Mouse (Mus musculus) v-Abl transformed pro-B cells (cell line): ENCODE results near the gene Pigk.

Experiments used
- in situ Hi-C, 2 experiments: fragments of 400-800 bp; cut with MboI; formaldehyde crosslinking; loops; one replicate each; pipeline ENCODE4 v1.15.1; 2025; ENCODE audit not compliant: unreplicated experiment in 2 of 2

Gene Pigk

GRCm38 (mm10) chr3:152925364-152925763 is 211.5 kb downstream of the Pigk start:
- in situ Hi-C loops = no loop called here

GRCm38 (mm10) chr3:152926166-152926565 is 212.3 kb downstream of the Pigk start:
- in situ Hi-C loops = no loop called here

GRCm38 (mm10) chr3:152928287-152928975 is 214.5 kb downstream of the Pigk start:
- in situ Hi-C loops = no loop called here

- in situ Hi-C loops = no loop called here
Measured at GRCm38 (mm10) chr3:152929256-152929787, 215.4 kb downstream of the Pigk start.

GRCm38 (mm10) chr3:152929788-152930281 is 215.9 kb downstream of the Pigk start:
- in situ Hi-C loops = no loop called here

GRCm38 (mm10) chr3:152931354-152931753 is 217.5 kb downstream of the Pigk start:
- in situ Hi-C loops = no loop called here

- in situ Hi-C loops = no loop called here
Measured at GRCm38 (mm10) chr3:152932096-152932495, 218.2 kb downstream of the Pigk start.

GRCm38 (mm10) chr3:152932544-152932943 is 218.6 kb downstream of the Pigk start:
- in situ Hi-C loops = no loop called here

GRCm38 (mm10) chr3:152933737-152934136 is 219.8 kb downstream of the Pigk start:
- in situ Hi-C loops = no loop called here

- in situ Hi-C loops = no loop called here
Measured at GRCm38 (mm10) chr3:152936313-152936712, 222.4 kb downstream of the Pigk start.

- in situ Hi-C loops = no loop called here
Measured at GRCm38 (mm10) chr3:152941671-152942070, 227.8 kb downstream of the Pigk start.

- in situ Hi-C loops = no loop called here
Measured at GRCm38 (mm10) chr3:152942985-152943384, 229.1 kb downstream of the Pigk start.

GRCm38 (mm10) chr3:152944766-152945165 is 230.9 kb downstream of the Pigk start:
- in situ Hi-C loops = no loop called here

GRCm38 (mm10) chr3:152947031-152947640 is 233.2 kb downstream of the Pigk start:
- in situ Hi-C loops = no loop called here

- in situ Hi-C loops = no loop called here
Measured at GRCm38 (mm10) chr3:152948556-152948955, 234.7 kb downstream of the Pigk start.

GRCm38 (mm10) chr3:152949233-152949777 is 235.4 kb downstream of the Pigk start:
- in situ Hi-C loops = no loop called here

GRCm38 (mm10) chr3:152950299-152950698 is 236.4 kb downstream of the Pigk start:
- in situ Hi-C loops = loop anchor here in 1 of 2 experiments (10.0 kb wide), 1 partner anchor 165 kb away; no protein-coding TSS in a partner anchor

- in situ Hi-C loops = loop anchor here in 1 of 2 experiments (10.0 kb wide), 1 partner anchor 166 kb away; no protein-coding TSS in a partner anchor
Measured at GRCm38 (mm10) chr3:152950914-152951313, 237.0 kb downstream of the Pigk start.

- in situ Hi-C loops = loop anchor here in 1 of 2 experiments (10.0 kb wide), 1 partner anchor 167 kb away; no protein-coding TSS in a partner anchor
Measured at GRCm38 (mm10) chr3:152951634-152952545, 238.0 kb downstream of the Pigk start.

- in situ Hi-C loops = loop anchor here in 1 of 2 experiments (10.0 kb wide), 1 partner anchor 171 kb away; no protein-coding TSS in a partner anchor
Measured at GRCm38 (mm10) chr3:152956038-152956437, 242.1 kb downstream of the Pigk start.
